Mouse (Mus musculus) MEL (cell line): ENCODE results near the gene Hrasls5. TPM values are rescaled to one million over a fixed set of nuclear protein-coding genes. Genes with fewer than 3 reads are reported as not detected.
A peak's percentile ranks its signal among the peaks of the same experiment; 100 is the strongest.

Experiments
- DNase-seq: peaks from one replicate; pipeline ENCODE4 v3.0.0; 2011; ENCODE audit warnings: low read depth, low spot score
- H3K27ac ChIP-seq: 2 replicates; pipeline ENCODE4 v1.5.1; 2012; ENCODE audit warnings: low read depth, mild to moderate bottlenecking, control low read depth, low read length, moderate library complexity; ENCODE audit not compliant: control insufficient read depth
- H3K27me3 ChIP-seq, 2 experiments: fragments of 150-350 bp in 1 of 2; sonication (generic) in 1 of 2; 2 replicates each; pipeline ENCODE4 v1.6.1; 2012; ENCODE audit warnings: low read length in 2 of 2, mild to moderate bottlenecking in 2 of 2, improper control_type of control experiment in 1 of 2, moderate library complexity in 1 of 2; ENCODE audit not compliant: insufficient read depth in 2 of 2, control insufficient read depth in 1 of 2
- H3K36me3 ChIP-seq, 2 experiments: 2 replicates each; pipeline ENCODE4 v1.6.1; 2012 to 2014; ENCODE audit warnings: low read length in 2 of 2, improper control_type of control experiment in 1 of 2, inconsistent platforms in 1 of 2, mild to moderate bottlenecking in 1 of 2; ENCODE audit not compliant: insufficient read depth in 2 of 2, control insufficient read depth in 1 of 2
- H3K4me1 ChIP-seq, 2 experiments: fragments of 150-350 bp in 1 of 2; sonication (generic) in 1 of 2; 2 replicates each; pipeline ENCODE4 v1.6.1; 2012; ENCODE audit warnings: low read length in 2 of 2, improper control_type of control experiment in 1 of 2, mild to moderate bottlenecking in 1 of 2; ENCODE audit not compliant: insufficient read depth in 2 of 2, control insufficient read depth in 1 of 2
- H3K4me3 ChIP-seq, 2 experiments: fragments of 150-350 bp in 1 of 2; sonication (generic) in 1 of 2; 2 replicates each; pipeline ENCODE4 v1.5.1; 2012; ENCODE audit warnings: low read depth in 2 of 2, low read length in 2 of 2, mild to moderate bottlenecking in 2 of 2, moderate library complexity in 2 of 2, control low read depth in 1 of 2, improper control_type of control experiment in 1 of 2; ENCODE audit not compliant: control insufficient read depth in 1 of 2, insufficient read depth in 1 of 2
- H3K79me2 ChIP-seq: 2 replicates; pipeline ENCODE4 v1.6.1; 2012; ENCODE audit warnings: mild to moderate bottlenecking, low read length, moderate library complexity; ENCODE audit not compliant: control insufficient read depth, poor library complexity, insufficient read depth
- H3K9ac ChIP-seq: 2 replicates; pipeline ENCODE4 v1.6.1; 2012; ENCODE audit warnings: low read depth, mild to moderate bottlenecking, control low read depth, low read length, moderate library complexity; ENCODE audit not compliant: control insufficient read depth, poor library complexity, severe bottlenecking
- H3K9me3 ChIP-seq: fragments of 150-350 bp; sonication (generic); replicated peaks from 2 replicates; pipeline ENCODE4 v1.6.1; 2012; ENCODE audit warnings: mild to moderate bottlenecking, low read length, improper control_type of control experiment, moderate library complexity; ENCODE audit not compliant: insufficient read depth
- E2F4 ChIP-seq: IDR thresholded peaks from 2 replicates; pipeline ENCODE4 v1.6.1; 2011; ENCODE audit warnings: low read depth, low read length, improper control_type of control experiment, borderline replicate concordance
- EP300 ChIP-seq, 2 experiments: IDR thresholded peaks; 2 replicates each; pipeline ENCODE4 v1.6.1; 2011; ENCODE audit warnings: improper control_type of control experiment in 2 of 2, low read length in 2 of 2, low read depth in 1 of 2, mild to moderate bottlenecking in 1 of 2
- HCFC1 ChIP-seq: IDR thresholded peaks from 2 replicates; pipeline ENCODE4 v1.6.1; 2012; ENCODE audit warnings: low read depth, mild to moderate bottlenecking, inconsistent platforms, low read length, improper control_type of control experiment, moderate library complexity
- JUND ChIP-seq: IDR thresholded peaks from 2 replicates; pipeline ENCODE4 v1.6.1; 2011; ENCODE audit warnings: low read depth, mild to moderate bottlenecking, improper control_type of control experiment, low read length
- KAT2A ChIP-seq: conservative IDR thresholded peaks from 2 replicates; pipeline ENCODE4 v1.6.1; 2012; ENCODE audit warnings: low read depth, low read length, improper control_type of control experiment, inconsistent platforms
- MAFK ChIP-seq: IDR thresholded peaks from 2 replicates; pipeline ENCODE4 v1.6.1; 2011; ENCODE audit warnings: low read depth, mild to moderate bottlenecking, low read length, improper control_type of control experiment, borderline replicate concordance
- MAX ChIP-seq: IDR thresholded peaks from 2 replicates; pipeline ENCODE4 v1.6.1; 2011; ENCODE audit warnings: low read length, improper control_type of control experiment
- NRF1 ChIP-seq: IDR thresholded peaks from 2 replicates; pipeline ENCODE4 v1.6.1; 2014; ENCODE audit warnings: low read depth, mild to moderate bottlenecking, inconsistent platforms, low read length, improper control_type of control experiment, moderate library complexity; ENCODE audit not compliant: poor library complexity, insufficient read depth, severe bottlenecking
- POLR2AphosphoS2 ChIP-seq: IDR thresholded peaks from 2 replicates; pipeline ENCODE4 v1.6.1; 2011; ENCODE audit warnings: low read length, improper control_type of control experiment
- TAL1 ChIP-seq: IDR thresholded peaks from 2 replicates; pipeline ENCODE4 v1.6.1; 2012; ENCODE audit warnings: mild to moderate bottlenecking, inconsistent platforms, low read length, moderate library complexity, mixed read lengths
- TBP ChIP-seq: IDR thresholded peaks from 2 replicates; pipeline ENCODE4 v1.8.0; 2011; ENCODE audit warnings: low read depth, low read length, improper control_type of control experiment
- TCF12 ChIP-seq: IDR thresholded peaks from 2 replicates; pipeline ENCODE4 v1.6.1; 2014; ENCODE audit warnings: low read depth, mild to moderate bottlenecking, inconsistent platforms, low read length, improper control_type of control experiment, moderate library complexity
- UBTF ChIP-seq: IDR thresholded peaks from 2 replicates; pipeline ENCODE4 v1.6.1; 2012; ENCODE audit warnings: low read depth, mild to moderate bottlenecking, inconsistent platforms, low read length, improper control_type of control experiment, moderate library complexity, borderline replicate concordance; ENCODE audit not compliant: insufficient read depth
- USF1 ChIP-seq: IDR thresholded peaks from 2 replicates; pipeline ENCODE4 v1.6.1; 2014; ENCODE audit warnings: low read depth, mild to moderate bottlenecking, inconsistent platforms, low read length, improper control_type of control experiment, moderate library complexity
- USF2 ChIP-seq, 2 experiments: IDR thresholded peaks; 2 replicates each; pipeline ENCODE4 v1.6.1; 2011 to 2012; ENCODE audit warnings: improper control_type of control experiment in 2 of 2, low read length in 2 of 2, borderline replicate concordance in 1 of 2, inconsistent platforms in 1 of 2, low read depth in 1 of 2, mild to moderate bottlenecking in 1 of 2; ENCODE audit not compliant: insufficient read depth in 1 of 2
- ZC3H11A ChIP-seq: IDR thresholded peaks from 2 replicates; pipeline ENCODE4 v1.6.1; 2012; ENCODE audit warnings: low read depth, mild to moderate bottlenecking, inconsistent platforms, low read length, improper control_type of control experiment
- ZMIZ1 ChIP-seq: IDR thresholded peaks from 2 replicates; pipeline ENCODE4 v1.6.1; 2012; ENCODE audit warnings: low read depth, mild to moderate bottlenecking, inconsistent platforms, low read length, improper control_type of control experiment, moderate library complexity
- polyA plus RNA-seq, 2 experiments: library from polyadenylated mRNA; stranded (reverse) in 1 of 2; unstranded in 1 of 2; fragments of >175 nt in 1 of 2; fragments of >200 nt in 1 of 2; gene quantifications; 2 replicates each; pipeline versions ENCODE4 v1.2.1 to v1.2.4; 2012; ENCODE audit warnings: low replicate concordance in 2 of 2, low read depth in 1 of 2; ENCODE audit not compliant: insufficient read length in 2 of 2, insufficient read depth in 1 of 2, missing spikeins in 1 of 2
- total RNA-seq: library from RNA; depleted of rRNA; stranded (reverse); fragments of 300-350 nt; gene quantifications from 2 replicates; pipeline ENCODE4 v1.2.3, GENCODE M21; 2012

The Hrasls5 gene
- total and polyA plus RNA-seq, 3 experiments, result not detected

GRCm38 (mm10) chr19:7576180-7576579 lies 36.2 kb upstream of the Hrasls5 start:
- H3K4me1 ChIP-seq, result peaks cover 0 to 2% of the 10 kb centered on the region in 2 experiments; a peak in 1 of 4 replicates
- TF ChIP-seq ZC3H11A, result no peak
- TF ChIP-seq NRF1, result no peak
- TF ChIP-seq E2F4, result no peak
- TF ChIP-seq USF1, result no peak
- TF ChIP-seq USF2 (IDR thresholded peaks at IDR 0.05; ENCODE audit: borderline replicate concordance in 1 of 2, insufficient read depth in 1 of 2, low read depth in 1 of 2, low read length in 2 of 2), result no peak
- TF ChIP-seq TAL1, result no peak
- no peak for TF ChIP-seq UBTF
- TF ChIP-seq, all 39 proteins: peak for 0
- 0 out of 2 replicates have a peak overlapping the region, but pooled peaks have one; percentile 27 for H3K27ac ChIP-seq
- no peaks in the 10 kb centered on the region for H3K36me3 ChIP-seq
- H3K27me3 ChIP-seq, result no peaks in the 10 kb centered on the region
- peak overlapping the region in 1 of 2 experiments; percentile 45; a peak in 1 of 4 replicates for H3K4me3 ChIP-seq
- no peaks in the 10 kb centered on the region for H3K9me3 ChIP-seq
- H3K79me2 ChIP-seq, result no peaks in the 10 kb centered on the region
- DNase-seq, result peak; percentile 65
- no peak overlapping the region for H3K9ac ChIP-seq

- Histone ChIP-seq H3K27me3 (no peaks in the 10 kb centered on the region), H3K79me2 (no peaks in the 10 kb centered on the region)
- TF ChIP-seq USF1, result no peak
- TF ChIP-seq MAX, result no peak
- TF ChIP-seq HCFC1, result no peak
- TF ChIP-seq MAFK, result no peak
- TF ChIP-seq TBP, result no peak
- no peak for TF ChIP-seq TCF12
- no peak for TF ChIP-seq POLR2AphosphoS2
- TF ChIP-seq EP300 (IDR thresholded peaks at IDR 0.05; ENCODE audit: low read depth in 1 of 2, low read length in 2 of 2), result no peak
- no peak for TF ChIP-seq JUND
- no peak for TF ChIP-seq ZMIZ1
- TF ChIP-seq KAT2A, result no peak
- TF ChIP-seq, all 39 proteins: peak for 0
- H3K9ac ChIP-seq, result no peak overlapping the region
- DNase-seq, result no peak
- no peak overlapping the region for H3K4me3 ChIP-seq
- no peaks in the 10 kb centered on the region for H3K9me3 ChIP-seq
- no peak overlapping the region for H3K27ac ChIP-seq
- H3K36me3 ChIP-seq, result no peaks in the 10 kb centered on the region
- peaks cover 0 to 4% of the 10 kb centered on the region in 2 experiments; a peak in 2 of 4 replicates for H3K4me1 ChIP-seq
Measured at GRCm38 (mm10) chr19:7577710-7578109, 34.6 kb upstream of the Hrasls5 start.
